21 mouse cellular contexts compared by ENCODE assay signal in genomic region chr3:95731802-95732201, GRCm38 (mm10). TPM values are rescaled to one million over a fixed set of nuclear protein-coding genes. Genes with fewer than 3 reads are reported as not detected.
DNase-seq lines count a peak whose midpoint lies in the region; ATAC-seq and TF ChIP-seq lines count a peak whose summit lies in the region.
"Had no signal": no experiment of that assay in that cellular context is flagged by ENCODE, and none has a peak within 500 bp of the region (broad histone marks: within the 10 kb centered on the region; RNA-seq: fewer than 3 reads in every experiment).

No protein-coding gene starts in this region.

- WGBS in midbrain, postnatal 0 days = 86% methylated on average over 4 of the region's 4 CpGs
- WGBS in midbrain, embryonic 16.5 days = 92% methylated on average over 4 of the region's 4 CpGs

- no peaks in the 10 kb centered on the region for H3K27me3 ChIP-seq in midbrain, postnatal 0 days (ENCODE audit: insufficient read depth, low read length)
- H3K27me3 ChIP-seq in midbrain, embryonic 16.5 days (ENCODE audit: control insufficient read depth, insufficient read depth, low read depth, low read length) = no peaks in the 10 kb centered on the region
- H3K27me3 ChIP-seq: limb, embryonic 13.5 days; liver, embryonic 13.5 days; midbrain, embryonic 12.5 days had no signal

- peaks cover 17% of the 10 kb centered on the region; the same call in 1 of the 2 replicates for H3K36me3 ChIP-seq in midbrain, postnatal 0 days (ENCODE audit: insufficient read depth, low read length)
- H3K36me3 ChIP-seq in midbrain, embryonic 16.5 days (ENCODE audit: control insufficient read depth, insufficient read depth, low read length) = peaks cover 3% of the 10 kb centered on the region; the same call in 1 of the 2 replicates

- no peak overlapping the region for H3K4me2 ChIP-seq in midbrain, postnatal 0 days (ENCODE audit: low read depth, low read length, poor library complexity, severe bottlenecking)
- no peak overlapping the region for H3K4me2 ChIP-seq in midbrain, embryonic 16.5 days (ENCODE audit: low read length)
- H3K4me2 ChIP-seq: heart, embryonic 11.5 days; limb, embryonic 13.5 days; liver, embryonic 13.5 days; midbrain, embryonic 12.5 days had no signal

- no peaks in the 10 kb centered on the region for H3K9me3 ChIP-seq in midbrain, postnatal 0 days (ENCODE audit: low read length)
- no peaks in the 10 kb centered on the region for H3K9me3 ChIP-seq in midbrain, embryonic 16.5 days (replicated peaks; ENCODE audit: control insufficient read depth, low read length, poor library complexity, severe bottlenecking)
- H3K9me3 ChIP-seq: embryonic facial prominence, embryonic 10.5 days; G1E; limb, embryonic 13.5 days; liver, embryonic 13.5 days; midbrain, embryonic 12.5 days had no signal

- peak; percentile 49 for TF ChIP-seq CTCF in gastrocnemius, adult 2 months (IDR thresholded peaks at IDR 0.05)
- TF ChIP-seq CTCF in layer of hippocampus, adult 2 months (conservative IDR thresholded peaks at IDR 0.05) = peak; percentile 65
- TF ChIP-seq CTCF in midbrain, postnatal 0 days (IDR thresholded peaks at IDR 0.05) = peak; percentile 43

- intact Hi-C loops in gastrocnemius, adult 2 months (cut with DNase I) = loop anchor here (5.0 kb wide), 1 partner anchor 100 kb away; no protein-coding TSS in a partner anchor
- intact Hi-C loops in gastrocnemius, postnatal 36 days (cut with DNase I) = no loop called here

- no peak overlapping the region for H3K27ac ChIP-seq in gastrocnemius, adult 2 months
- H3K27ac ChIP-seq in layer of hippocampus, adult 2 months = no peak overlapping the region
- H3K27ac ChIP-seq in midbrain, postnatal 0 days (ENCODE audit: low read depth, low read length) = no peak overlapping the region
- H3K27ac ChIP-seq in midbrain, embryonic 16.5 days (ENCODE audit: low read length) = no peak overlapping the region
- H3K27ac ChIP-seq: embryonic facial prominence, embryonic 10.5 days; limb, embryonic 13.5 days; liver, embryonic 13.5 days; midbrain, embryonic 12.5 days had no signal

- H3K9ac ChIP-seq in midbrain, postnatal 0 days (replicated peaks; ENCODE audit: low read length, poor library complexity, severe bottlenecking) = no peak overlapping the region
- H3K9ac ChIP-seq in midbrain, embryonic 16.5 days (ENCODE audit: low read depth, low read length) = no peak overlapping the region
- H3K9ac ChIP-seq: limb, embryonic 13.5 days; liver, embryonic 13.5 days; midbrain, embryonic 12.5 days had no signal

- H3K4me1 ChIP-seq in midbrain, postnatal 0 days (ENCODE audit: insufficient read depth, low read length) = no peaks in the 10 kb centered on the region
- no peaks in the 10 kb centered on the region for H3K4me1 ChIP-seq in midbrain, embryonic 16.5 days (ENCODE audit: control insufficient read depth, insufficient read depth, low read length)
- H3K4me1 ChIP-seq: limb, embryonic 13.5 days; midbrain, embryonic 12.5 days had no signal

- no peak for DNase-seq in gastrocnemius, adult 2 months
- no peak for DNase-seq in gastrocnemius, postnatal 36 days
- no peak for DNase-seq in layer of hippocampus, adult 2 months (ENCODE audit: low spot score in 2 of 2)
- no peak for DNase-seq in layer of hippocampus, adult 11-12 months (ENCODE audit: low spot score)
- DNase-seq in midbrain, postnatal 0 days (ENCODE audit: low spot score) = no peak
- DNase-seq in cerebellum, postnatal 36 days = no peak
- DNase-seq: adrenal gland, postnatal 10 days; cerebellum, adult 8-10 months; heart, postnatal 14 days; kidney, adult 2 months; kidney, postnatal 10 days; layer of hippocampus, postnatal 36 days; liver, embryonic 13.5 days had no signal

- ATAC-seq in midbrain, postnatal 0 days (ENCODE audit: low FRiP score) = no peak
- ATAC-seq in midbrain, embryonic 16.5 days = no peak
- ATAC-seq in frontal cortex, adult (ENCODE audit: low TSS enrichment) = no peak
- ATAC-seq: forebrain, embryonic 16.5 days had no signal

- no peak overlapping the region for H3K4me3 ChIP-seq in gastrocnemius, adult 2 months
- no peak overlapping the region for H3K4me3 ChIP-seq in layer of hippocampus, adult 2 months
- H3K4me3 ChIP-seq in midbrain, postnatal 0 days (ENCODE audit: low read depth, low read length) = no peak overlapping the region
- H3K4me3 ChIP-seq in midbrain, embryonic 16.5 days (ENCODE audit: low read depth, low read length) = no peak overlapping the region
- H3K4me3 ChIP-seq: embryonic facial prominence, embryonic 10.5 days; limb, embryonic 13.5 days; liver, embryonic 13.5 days; midbrain, embryonic 12.5 days had no signal

RNA-seq across cellular contexts. Expression of gene Ecm1, which starts 7.6 kb away (rescaled TPM):
- 10 to 100 TPM; 18.0 to 23.0 TPM for total RNA-seq in gastrocnemius, adult 2 months (2021)
- total RNA-seq in gastrocnemius, postnatal 36 days (2021) = 10 to 100 TPM; 14.3 to 28.4 TPM
- 10 to 100 TPM in 1 of 2 experiments, 1 to 10 TPM in 1; 9.3 to 10.5 TPM for total RNA-seq in layer of hippocampus, adult 2 months (2021)
- 6.2 and 9.9 TPM in 2 replicates for total RNA-seq in midbrain, postnatal 0 days (2014; rRNA removed)
- 9.7 and 10.8 TPM in 2 replicates for polyA plus RNA-seq in midbrain, postnatal 0 days (2015; fragmentation: Nextera tagmentation; extraction: Ambion mirVana)
- polyA plus RNA-seq in midbrain, embryonic 16.5 days (2015; fragmentation: Nextera tagmentation; extraction: Ambion mirVana) = 10.0 and 11.5 TPM in 2 replicates

RNA-seq across cellular contexts. Expression of gene Tars2, which starts 28.2 kb away (rescaled TPM):
- 10 to 100 TPM; 23.0 to 30.8 TPM for total RNA-seq in gastrocnemius, adult 2 months (2021)
- total RNA-seq in gastrocnemius, postnatal 36 days (2021) = 10 to 100 TPM; 28.0 to 28.7 TPM
- 10 to 100 TPM; 43.1 to 44.0 TPM for total RNA-seq in layer of hippocampus, adult 2 months (2021)
- 34.7 and 39.8 TPM in 2 replicates for total RNA-seq in midbrain, postnatal 0 days (2014; rRNA removed)
- 40.8 and 45.0 TPM in 2 replicates for polyA plus RNA-seq in midbrain, postnatal 0 days (2015; fragmentation: Nextera tagmentation; extraction: Ambion mirVana)
- 46.2 and 54.1 TPM in 2 replicates for polyA plus RNA-seq in midbrain, embryonic 16.5 days (2015; fragmentation: Nextera tagmentation; extraction: Ambion mirVana)

RNA-seq across cellular contexts. Expression of gene Adamtsl4, which starts 44.1 kb away (rescaled TPM):
- total RNA-seq in gastrocnemius, adult 2 months (2021) = 10 to 100 TPM; 17.2 to 32.0 TPM
- 10 to 100 TPM; 25.7 to 41.2 TPM for total RNA-seq in gastrocnemius, postnatal 36 days (2021)
- total RNA-seq in layer of hippocampus, adult 2 months (2021) = 1 to 10 TPM; 7.0 to 7.9 TPM
- total RNA-seq in midbrain, postnatal 0 days (2014; rRNA removed) = 1.3 and 1.4 TPM in 2 replicates
- polyA plus RNA-seq in midbrain, postnatal 0 days (2015; fragmentation: Nextera tagmentation; extraction: Ambion mirVana) = 1.0 and 1.4 TPM in 2 replicates
- 0.80 and 1.0 TPM in 2 replicates for polyA plus RNA-seq in midbrain, embryonic 16.5 days (2015; fragmentation: Nextera tagmentation; extraction: Ambion mirVana)
- polyA plus RNA-seq: G1E had no signal
